Mouse (Mus musculus) urinary bladder, adult 2 months (tissue): Measurements from ENCODE around the gene Nfkbil1. TPM values are rescaled to one million over a fixed set of nuclear protein-coding genes. Genes with fewer than 3 reads are reported as not detected.
A peak's percentile ranks its signal among the peaks of the same experiment; 100 is the strongest.

Experiments used
- DNase-seq: peaks from one replicate; pipeline ENCODE4 v3.0.0; 2022; ENCODE audit warnings: low spot score
- polyA plus RNA-seq: library from polyadenylated mRNA; depleted of rRNA; stranded (reverse); fragments of >200 nt; gene quantifications from 2 replicates; pipeline ENCODE4 v1.2.3, GENCODE M21; 2012; rRNA removed

Nfkbil1 gene
- polyA plus RNA-seq, 1 experiment = 14.0 TPM

DNA sequence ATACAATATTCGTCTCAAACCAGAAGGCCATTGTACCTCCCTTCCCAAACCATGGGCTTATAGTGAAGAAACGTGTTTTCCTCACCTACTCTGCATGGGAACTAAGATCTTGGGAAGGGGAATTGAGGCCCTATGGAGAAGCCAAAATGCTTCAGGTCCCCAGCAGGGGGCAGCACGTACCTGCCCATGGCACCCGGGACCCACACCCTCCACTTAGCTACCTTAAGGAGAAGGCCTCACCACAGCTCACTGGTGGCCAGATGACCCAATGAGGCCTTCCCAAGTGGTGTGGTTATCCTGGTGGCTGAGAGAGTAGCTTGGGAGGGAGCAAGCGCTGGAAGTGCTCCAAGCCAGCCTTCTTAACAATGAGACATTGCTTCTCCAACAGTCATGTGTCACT, 57.1 kb downstream of the Nfkbil1 start:
- DNase-seq = peak; percentile 66

GRCm38 (mm10) chr17:35175968-35176367, 59.6 kb downstream of the Nfkbil1 start, which contains the start of gene Aif1:
Gene Aif1 (minus strand): TSS chr17:35176068.
- no peak for DNase-seq

DNA sequence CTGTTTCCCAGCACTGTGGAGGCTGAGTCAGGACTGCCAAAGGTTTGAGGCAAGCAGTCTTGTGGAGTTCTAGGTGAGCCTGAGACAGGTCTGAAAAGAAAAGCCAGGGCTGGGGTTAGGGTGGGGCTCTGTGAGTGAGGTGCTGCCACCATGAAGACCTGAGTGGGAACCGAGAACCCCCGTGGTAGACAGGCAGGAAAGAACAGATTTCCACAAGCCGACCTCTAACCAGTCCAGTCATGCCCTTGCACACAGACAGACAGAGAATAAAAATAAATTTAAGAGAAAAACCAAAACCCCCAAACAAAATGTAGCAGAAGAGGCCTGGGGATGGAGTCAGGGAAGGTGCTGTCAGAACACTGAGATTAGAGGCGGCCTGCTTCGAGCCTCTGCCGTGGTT, 60.2 kb downstream of the Nfkbil1 start:
- DNase-seq = no peak

DNA sequence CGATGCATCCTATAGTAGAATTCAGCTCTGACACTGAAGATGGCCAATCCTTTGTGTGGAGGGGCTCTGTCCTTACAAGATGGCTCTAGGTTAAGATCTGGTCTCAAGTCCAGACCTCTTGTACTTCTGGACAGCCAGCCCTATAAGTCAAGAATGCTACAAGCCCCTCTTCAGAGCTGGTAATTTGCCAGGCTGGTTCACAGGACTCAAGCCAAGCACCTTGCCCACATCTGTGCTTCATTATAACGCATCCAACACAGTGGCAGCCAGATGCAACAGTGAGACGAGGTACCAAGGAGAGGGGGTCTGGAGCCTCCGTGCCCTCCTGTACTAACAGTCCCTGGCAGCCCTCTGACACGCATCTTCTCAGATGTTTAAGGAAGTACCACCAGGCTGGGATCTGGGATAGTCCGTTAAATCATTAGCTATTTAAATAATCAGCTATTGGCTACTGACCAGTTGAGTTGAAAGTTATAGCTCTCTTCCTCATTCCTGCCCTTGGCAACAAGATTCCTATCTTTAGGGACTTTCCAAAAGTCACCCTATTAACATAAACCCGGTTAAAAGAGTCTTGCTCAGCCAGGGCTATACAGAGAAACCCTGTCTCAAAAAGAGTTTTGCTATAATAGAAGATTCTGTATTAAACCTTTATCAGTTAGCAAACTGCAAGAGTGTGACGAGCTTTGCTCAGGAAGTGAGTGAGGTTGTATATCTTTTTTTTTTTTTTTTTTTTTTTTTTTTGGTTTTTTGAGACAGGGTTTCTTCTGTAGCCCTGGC, 61.2 kb downstream of the Nfkbil1 start:
- DNase-seq = no peak

GRCm38 (mm10) chr17:35173329-35173728, 62.3 kb downstream of the Nfkbil1 start:
- no peak for DNase-seq

DNA sequence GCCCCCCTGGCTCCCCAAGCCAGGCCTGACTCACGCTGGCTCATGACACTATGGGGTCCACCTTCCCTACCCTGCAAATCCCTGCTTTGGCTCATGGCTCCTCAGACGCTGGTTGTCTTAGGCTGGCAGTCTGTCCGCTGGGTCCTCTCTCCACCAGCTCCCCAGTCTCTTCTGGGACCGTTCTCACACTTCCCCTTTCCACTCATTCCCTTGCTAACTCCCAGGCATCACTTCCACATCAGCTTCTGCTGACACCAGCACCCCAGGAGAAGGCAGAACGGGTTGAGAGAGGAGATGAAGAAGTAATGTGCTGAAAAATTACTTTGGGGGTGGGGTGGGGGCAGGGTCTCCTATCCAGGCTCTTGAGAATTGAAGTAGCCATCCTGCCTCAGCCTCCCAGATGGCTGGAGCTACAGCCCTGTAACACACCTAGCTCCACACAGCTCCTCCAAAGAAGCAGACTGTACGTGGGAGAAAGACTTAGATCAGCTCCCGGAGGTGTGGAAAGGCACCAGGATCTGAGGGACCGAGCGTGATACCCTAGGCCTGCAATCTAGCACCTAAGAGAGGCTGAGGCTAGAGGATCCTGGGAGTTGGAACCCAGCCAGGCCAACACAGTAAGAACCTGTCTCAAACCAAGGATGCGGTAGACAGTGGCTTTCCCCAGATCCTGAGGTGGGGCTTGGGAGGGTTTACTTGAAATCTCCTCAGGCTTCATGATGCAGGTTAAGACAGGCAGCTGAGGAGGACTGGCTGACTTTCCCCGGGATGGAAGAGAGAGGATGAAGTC, 63.0 kb downstream of the Nfkbil1 start:
- DNase-seq = no peak

Other genes with a start within 250 kb of the Nfkbil1 start
- 49.8 and 53.0 TPM in 2 replicates for gene Vars, start 234.8 kb downstream of the Nfkbil1 start, polyA plus RNA-seq
- 5.2 and 6.1 TPM in 2 replicates for gene Vwa7, start 219.2 kb downstream of the Nfkbil1 start, polyA plus RNA-seq
- gene Sapcd1, start 207.8 kb downstream of the Nfkbil1 start, polyA plus RNA-seq = 0.77 and 0.81 TPM in 2 replicates
- gene Msh5, start 189.0 kb downstream of the Nfkbil1 start, polyA plus RNA-seq = 1.2 and 1.4 TPM in 2 replicates
- 149 and 191 TPM in 2 replicates for gene Clic1, start 185.8 kb downstream of the Nfkbil1 start, polyA plus RNA-seq
- 60.5 and 68.6 TPM in 2 replicates for gene Ddah2, start 176.8 kb downstream of the Nfkbil1 start, polyA plus RNA-seq
- 0.26 and 0.37 TPM in 2 replicates for gene Ly6g6c, start 170.4 kb downstream of the Nfkbil1 start, polyA plus RNA-seq
- 0.44 and 0.48 TPM in 2 replicates for gene Mpig6b, start 169.6 kb downstream of the Nfkbil1 start, polyA plus RNA-seq
- gene Ly6g6e, start 158.9 kb downstream of the Nfkbil1 start, polyA plus RNA-seq = 9.5 and 12.9 TPM in 2 replicates
- gene Ly6g6d, start 157.7 kb downstream of the Nfkbil1 start, polyA plus RNA-seq = 5.4 and 5.8 TPM in 2 replicates
- 0.15 TPM in 1 of 2 replicates, not detected in the other for gene Ly6g6f, start 150.2 kb downstream of the Nfkbil1 start, polyA plus RNA-seq
- 104 and 114 TPM in 2 replicates for gene Abhd16a, start 146.5 kb downstream of the Nfkbil1 start, polyA plus RNA-seq
- gene Ly6g5c, start 127.5 kb downstream of the Nfkbil1 start, polyA plus RNA-seq = not detected in 2 replicates
- gene Ly6g5b, start 120.4 kb downstream of the Nfkbil1 start, polyA plus RNA-seq = 1.0 and 1.2 TPM in 2 replicates
- 16.2 and 19.3 TPM in 2 replicates for gene Gpank1, start 114.3 kb downstream of the Nfkbil1 start, polyA plus RNA-seq
- 116 and 122 TPM in 2 replicates for gene Csnk2b, start 113.7 kb downstream of the Nfkbil1 start, polyA plus RNA-seq
- gene D17H6S53E, start 109.4 kb downstream of the Nfkbil1 start, polyA plus RNA-seq = 10.2 and 12.6 TPM in 2 replicates
- 0.22 and 0.29 TPM in 2 replicates for gene Apom, start 103.7 kb downstream of the Nfkbil1 start, polyA plus RNA-seq
- 130 and 136 TPM in 2 replicates for gene Bag6, start 100.6 kb downstream of the Nfkbil1 start, polyA plus RNA-seq
- gene Prrc2a, start 70.9 kb downstream of the Nfkbil1 start, polyA plus RNA-seq = 170 and 213 TPM in 2 replicates
- gene Aif1, start 59.7 kb downstream of the Nfkbil1 start, polyA plus RNA-seq = 11.2 and 13.3 TPM in 2 replicates
- gene Lst1, start 47.4 kb downstream of the Nfkbil1 start, polyA plus RNA-seq = 20.4 and 23.0 TPM in 2 replicates
- gene Ltb, start 41.4 kb downstream of the Nfkbil1 start, polyA plus RNA-seq = 2.6 and 3.5 TPM in 2 replicates
- gene Tnf, start 33.8 kb downstream of the Nfkbil1 start, polyA plus RNA-seq = 0.55 and 0.83 TPM in 2 replicates
- gene Lta, start 30.4 kb downstream of the Nfkbil1 start, polyA plus RNA-seq = 0.29 and 0.43 TPM in 2 replicates
- gene Gm16181, start 15.0 kb downstream of the Nfkbil1 start, polyA plus RNA-seq = 0.18 TPM in 1 of 2 replicates, not detected in the other
- 11.9 and 14.5 TPM in 2 replicates for gene Atp6v1g2, start 2.1 kb downstream of the Nfkbil1 start, polyA plus RNA-seq
- 314 and 350 TPM in 2 replicates for gene Ddx39b, start 6.0 kb upstream of the Nfkbil1 start, polyA plus RNA-seq
- 589 and 606 TPM in 2 replicates for gene H2-D1, start 26.9 kb upstream of the Nfkbil1 start, polyA plus RNA-seq
- 0.19 TPM in 2 replicates for gene H2-Q1, start 84.6 kb upstream of the Nfkbil1 start, polyA plus RNA-seq
- 3.0 and 3.4 TPM in 2 replicates for gene H2-Q2, start 106.5 kb upstream of the Nfkbil1 start, polyA plus RNA-seq
- gene H2-Q4, start 143.8 kb upstream of the Nfkbil1 start, polyA plus RNA-seq = 69.6 and 78.7 TPM in 2 replicates
- 31.9 and 38.8 TPM in 2 replicates for gene H2-Q6, start 189.1 kb upstream of the Nfkbil1 start, polyA plus RNA-seq
- gene H2-Q7, start 203.4 kb upstream of the Nfkbil1 start, polyA plus RNA-seq = 56.1 and 64.7 TPM in 2 replicates
- gene H2-Q10, start 234.3 kb upstream of the Nfkbil1 start, polyA plus RNA-seq = 0.80 and 1.4 TPM in 2 replicates